ENCODE assay signal across 29 mouse cellular contexts in genomic region chr10:96652372-96652771, GRCm38 (mm10). TPM values are rescaled to one million over a fixed set of nuclear protein-coding genes. Genes with fewer than 3 reads are reported as not detected.
DNase-seq lines count a peak whose midpoint lies in the region; ATAC-seq and TF ChIP-seq lines count a peak whose summit lies in the region.
"Had no signal": no experiment of that assay in that cellular context is flagged by ENCODE, and none has a peak within 500 bp of the region (broad histone marks: within the 10 kb centered on the region; RNA-seq: fewer than 3 reads in every experiment).

No protein-coding gene starts in this region.

- no peak overlapping the region for H3K27ac ChIP-seq in hindbrain, embryonic 12.5 days
- H3K27ac ChIP-seq in hindbrain, embryonic 11.5 days (ENCODE audit: low read depth, low read length), result no peak overlapping the region
- 0 out of 2 replicates have a peak overlapping the region, but pooled peaks have one; percentile 13 for H3K27ac ChIP-seq in midbrain, embryonic 10.5 days (replicated peaks)
- no peak overlapping the region for H3K27ac ChIP-seq in midbrain, embryonic 14.5 days (replicated peaks; ENCODE audit: low read depth, low read length)
- H3K27ac ChIP-seq in stomach, embryonic 16.5 days (ENCODE audit: low read length), result no peak overlapping the region
- no peak overlapping the region for H3K27ac ChIP-seq in stomach, postnatal 0 days (replicated peaks)
- H3K27ac ChIP-seq: embryonic facial prominence, embryonic 13.5 days; forebrain, embryonic 10.5 days; heart, embryonic 10.5 days; heart, embryonic 15.5 days; hindbrain, embryonic 13.5 days; layer of hippocampus, adult 2 months; limb, embryonic 13.5 days; liver, embryonic 12.5 days had no signal

- peaks cover 9% of the 10 kb centered on the region; the same call in 1 of the 2 replicates for H3K4me1 ChIP-seq in hindbrain, embryonic 12.5 days
- no peaks in the 10 kb centered on the region for H3K4me1 ChIP-seq in hindbrain, embryonic 11.5 days (replicated peaks; ENCODE audit: control insufficient read depth, insufficient read depth, low read length)
- H3K4me1 ChIP-seq in midbrain, embryonic 10.5 days, result peaks cover 21% of the 10 kb centered on the region
- H3K4me1 ChIP-seq in midbrain, embryonic 14.5 days (ENCODE audit: control insufficient read depth, insufficient read depth, low read length), result no peaks in the 10 kb centered on the region
- H3K4me1 ChIP-seq in stomach, embryonic 16.5 days (ENCODE audit: control insufficient read depth, insufficient read depth, low read length), result 0 out of 2 replicates have a peak, but pooled peaks cover 5% of the 10 kb centered on the region
- no peaks in the 10 kb centered on the region for H3K4me1 ChIP-seq in stomach, postnatal 0 days (replicated peaks; ENCODE audit: control insufficient read depth, insufficient read depth)
- H3K4me1 ChIP-seq: heart, embryonic 10.5 days; liver, embryonic 12.5 days had no signal

- no peaks in the 10 kb centered on the region for H3K27me3 ChIP-seq in hindbrain, embryonic 12.5 days
- no peaks in the 10 kb centered on the region for H3K27me3 ChIP-seq in hindbrain, embryonic 11.5 days (ENCODE audit: control insufficient read depth, insufficient read depth, low read length)
- no peaks in the 10 kb centered on the region for H3K27me3 ChIP-seq in midbrain, embryonic 10.5 days (ENCODE audit: low read depth, poor library complexity, severe bottlenecking)
- H3K27me3 ChIP-seq in midbrain, embryonic 14.5 days (ENCODE audit: control insufficient read depth, insufficient read depth, low read length), result no peaks in the 10 kb centered on the region
- no peaks in the 10 kb centered on the region for H3K27me3 ChIP-seq in stomach, embryonic 16.5 days (ENCODE audit: control insufficient read depth, insufficient read depth, low read length)
- H3K27me3 ChIP-seq in stomach, postnatal 0 days (ENCODE audit: control insufficient read depth, insufficient read depth, low read length), result no peaks in the 10 kb centered on the region
- H3K27me3 ChIP-seq: embryonic facial prominence, embryonic 13.5 days; heart, embryonic 15.5 days; hindbrain, embryonic 13.5 days; limb, embryonic 13.5 days; liver, embryonic 12.5 days had no signal

- no peak for DNase-seq in hindbrain, embryonic 11.5 days (ENCODE audit: low spot score)
- DNase-seq in midbrain, embryonic 10.5 days (ENCODE audit: low spot score), result no peak
- no peak for DNase-seq in midbrain, embryonic 14.5 days
- no peak for DNase-seq in stomach, postnatal 0 days (ENCODE audit: low spot score)
- DNase-seq in gastrocnemius, postnatal 14 days, result no peak
- DNase-seq: adrenal gland, postnatal 14 days; cerebellum, adult 11 months; cerebellum, adult 9-11 months; gastrocnemius, postnatal 25 days; heart, adult 11 months; lung, adult 18-20 months; lung, postnatal 4 days; right cerebral cortex, adult 18-20 months; right cerebral cortex, postnatal 4 days; thymus, postnatal 4 days had no signal

- 79% methylated on average over 2 of the region's 2 CpGs for WGBS in hindbrain, embryonic 12.5 days
- WGBS in hindbrain, embryonic 11.5 days, result 81% methylated on average over 2 of the region's 2 CpGs
- 88% methylated on average over 2 of the region's 2 CpGs for WGBS in midbrain, embryonic 10.5 days
- WGBS in midbrain, embryonic 14.5 days, result 68% methylated on average over 2 of the region's 2 CpGs
- WGBS in stomach, embryonic 16.5 days, result 88% methylated on average over 2 of the region's 2 CpGs
- WGBS in stomach, postnatal 0 days, result 75% methylated on average over 2 of the region's 2 CpGs

- H3K36me3 ChIP-seq in hindbrain, embryonic 12.5 days, result no peaks in the 10 kb centered on the region
- no peaks in the 10 kb centered on the region for H3K36me3 ChIP-seq in hindbrain, embryonic 11.5 days (ENCODE audit: control insufficient read depth, insufficient read depth, low read length)
- no peaks in the 10 kb centered on the region for H3K36me3 ChIP-seq in midbrain, embryonic 10.5 days
- H3K36me3 ChIP-seq in midbrain, embryonic 14.5 days (ENCODE audit: control insufficient read depth, insufficient read depth, low read length), result no peaks in the 10 kb centered on the region
- no peaks in the 10 kb centered on the region for H3K36me3 ChIP-seq in stomach, embryonic 16.5 days (ENCODE audit: control insufficient read depth, insufficient read depth, low read length)
- no peaks in the 10 kb centered on the region for H3K36me3 ChIP-seq in stomach, postnatal 0 days (ENCODE audit: control insufficient read depth, insufficient read depth, low read length)
- H3K36me3 ChIP-seq: embryonic facial prominence, embryonic 13.5 days; forebrain, embryonic 10.5 days; heart, embryonic 10.5 days; heart, embryonic 15.5 days; hindbrain, embryonic 13.5 days; limb, embryonic 13.5 days; liver, embryonic 12.5 days had no signal

- no peak for TF ChIP-seq CTCF in stomach, postnatal 0 days (IDR thresholded peaks at IDR 0.05; ENCODE audit: low read depth)

- H3K9ac ChIP-seq in hindbrain, embryonic 12.5 days, result no peak overlapping the region
- no peak overlapping the region for H3K9ac ChIP-seq in hindbrain, embryonic 11.5 days (ENCODE audit: low read depth, low read length)
- no peak overlapping the region for H3K9ac ChIP-seq in midbrain, embryonic 14.5 days (replicated peaks; ENCODE audit: low read length)
- no peak overlapping the region for H3K9ac ChIP-seq in stomach, embryonic 16.5 days (ENCODE audit: low read length)
- no peak overlapping the region for H3K9ac ChIP-seq in stomach, postnatal 0 days (ENCODE audit: low read length)
- H3K9ac ChIP-seq: embryonic facial prominence, embryonic 13.5 days; heart, embryonic 15.5 days; hindbrain, embryonic 13.5 days; limb, embryonic 13.5 days; liver, embryonic 12.5 days had no signal

- no peak for TF ChIP-seq EP300 in stomach, postnatal 0 days (optimal IDR thresholded peaks at IDR 0.05)

- intact Hi-C loops in gastrocnemius, postnatal 14 days (cut with DNase I; ENCODE audit: low total_unique reads), result no loop called here

- no peak overlapping the region for H3K4me2 ChIP-seq in hindbrain, embryonic 12.5 days (replicated peaks)
- no peak overlapping the region for H3K4me2 ChIP-seq in hindbrain, embryonic 11.5 days (replicated peaks; ENCODE audit: low read depth, low read length)
- no peak overlapping the region for H3K4me2 ChIP-seq in midbrain, embryonic 14.5 days (ENCODE audit: low read length)
- H3K4me2 ChIP-seq in stomach, embryonic 16.5 days (ENCODE audit: low read depth, low read length), result no peak overlapping the region
- H3K4me2 ChIP-seq in stomach, postnatal 0 days (replicated peaks; ENCODE audit: low read depth), result no peak overlapping the region
- H3K4me2 ChIP-seq: embryonic facial prominence, embryonic 13.5 days; heart, embryonic 15.5 days; hindbrain, embryonic 13.5 days; limb, embryonic 13.5 days; liver, embryonic 12.5 days had no signal

- H3K4me3 ChIP-seq in hindbrain, embryonic 12.5 days, result no peak overlapping the region
- no peak overlapping the region for H3K4me3 ChIP-seq in hindbrain, embryonic 11.5 days (ENCODE audit: low read depth, low read length)
- no peak overlapping the region for H3K4me3 ChIP-seq in midbrain, embryonic 10.5 days
- H3K4me3 ChIP-seq in midbrain, embryonic 14.5 days (replicated peaks; ENCODE audit: low read depth, low read length), result no peak overlapping the region
- H3K4me3 ChIP-seq in stomach, embryonic 16.5 days (replicated peaks; ENCODE audit: low read length), result no peak overlapping the region
- H3K4me3 ChIP-seq in stomach, postnatal 0 days (ENCODE audit: low read depth, low read length), result no peak overlapping the region
- H3K4me3 ChIP-seq: embryonic facial prominence, embryonic 13.5 days; forebrain, embryonic 10.5 days; heart, embryonic 10.5 days; heart, embryonic 15.5 days; hindbrain, embryonic 13.5 days; layer of hippocampus, adult 2 months; limb, embryonic 13.5 days; liver, embryonic 12.5 days; myocyte had no signal

- no peaks in the 10 kb centered on the region for H3K9me3 ChIP-seq in hindbrain, embryonic 12.5 days (replicated peaks)
- H3K9me3 ChIP-seq in hindbrain, embryonic 11.5 days (ENCODE audit: control insufficient read depth, low read length), result no peaks in the 10 kb centered on the region
- H3K9me3 ChIP-seq in midbrain, embryonic 10.5 days (replicated peaks), result no peaks in the 10 kb centered on the region
- H3K9me3 ChIP-seq in midbrain, embryonic 14.5 days (ENCODE audit: control insufficient read depth, low read length), result no peaks in the 10 kb centered on the region
- H3K9me3 ChIP-seq in stomach, embryonic 16.5 days (replicated peaks; ENCODE audit: control insufficient read depth, low read length), result no peaks in the 10 kb centered on the region
- no peaks in the 10 kb centered on the region for H3K9me3 ChIP-seq in stomach, postnatal 0 days (ENCODE audit: control insufficient read depth, low read length)
- H3K9me3 ChIP-seq: embryonic facial prominence, embryonic 13.5 days; forebrain, embryonic 10.5 days; heart, embryonic 10.5 days; heart, embryonic 15.5 days; hindbrain, embryonic 13.5 days; limb, embryonic 13.5 days; liver, embryonic 12.5 days had no signal

- ATAC-seq in hindbrain, embryonic 12.5 days (ENCODE audit: low FRiP score), result 0 out of 2 replicates have a peak, but pooled peaks have one; percentile 22
- ATAC-seq in hindbrain, embryonic 11.5 days (ENCODE audit: low FRiP score), result no peak
- ATAC-seq in midbrain, embryonic 14.5 days (ENCODE audit: low FRiP score, low TSS enrichment), result no peak
- 0 out of 2 replicates have a peak, but pooled peaks have one; percentile 12 for ATAC-seq in stomach, embryonic 16.5 days (ENCODE audit: insufficient read depth, low FRiP score)
- no peak for ATAC-seq in stomach, postnatal 0 days (ENCODE audit: low FRiP score, low TSS enrichment)
- ATAC-seq: CD4-positive, CD25-positive, alpha-beta regulatory T cell, adult 4 months; inflammation-experienced regulatory T-cells, adult 6 months; lung, postnatal 0 days had no signal

RNA-seq across cellular contexts. Expression of gene Btg1, which starts 35.6 kb away (rescaled TPM):
- 69.1 and 69.6 TPM in 2 replicates for polyA plus RNA-seq in hindbrain, embryonic 12.5 days (2016; fragmentation: Nextera tagmentation; extraction: Ambion mirVana)
- 57.2 and 57.6 TPM in 2 replicates for polyA plus RNA-seq in hindbrain, embryonic 11.5 days (2014; fragmentation: Nextera tagmentation; extraction: Ambion mirVana)
- 30.5 and 38.9 TPM in 2 replicates for polyA plus RNA-seq in midbrain, embryonic 10.5 days (2016; fragmentation: Nextera tagmentation; extraction: Ambion mirVana)
- polyA plus RNA-seq in midbrain, embryonic 14.5 days (2014; fragmentation: Nextera tagmentation; extraction: Ambion mirVana), result 66.7 and 70.7 TPM in 2 replicates
- polyA plus RNA-seq in stomach, embryonic 16.5 days (2015; fragmentation: Nextera tagmentation; extraction: Ambion mirVana), result 48.8 and 55.8 TPM in 2 replicates
- polyA plus RNA-seq in stomach, postnatal 0 days (2015; fragmentation: Nextera tagmentation; extraction: Ambion mirVana), result 59.8 and 63.0 TPM in 2 replicates
- total RNA-seq in gastrocnemius, postnatal 14 days (2021), result 10 to 100 TPM; 27.3 to 31.1 TPM

Comparison
In these comparisons a context has a peak if more than half of its experiments do, and no peak if none do; other contexts are left out.
1. ATAC-seq: peak in hindbrain, embryonic 12.5 days (single experiment) and stomach, embryonic 16.5 days (single experiment); none in hindbrain, embryonic 11.5 days (single experiment), midbrain, embryonic 14.5 days (single experiment) and stomach, postnatal 0 days (single experiment).